Comparison of ENCODE assay signal across 9 mouse cellular contexts in the genomic region with DNA sequence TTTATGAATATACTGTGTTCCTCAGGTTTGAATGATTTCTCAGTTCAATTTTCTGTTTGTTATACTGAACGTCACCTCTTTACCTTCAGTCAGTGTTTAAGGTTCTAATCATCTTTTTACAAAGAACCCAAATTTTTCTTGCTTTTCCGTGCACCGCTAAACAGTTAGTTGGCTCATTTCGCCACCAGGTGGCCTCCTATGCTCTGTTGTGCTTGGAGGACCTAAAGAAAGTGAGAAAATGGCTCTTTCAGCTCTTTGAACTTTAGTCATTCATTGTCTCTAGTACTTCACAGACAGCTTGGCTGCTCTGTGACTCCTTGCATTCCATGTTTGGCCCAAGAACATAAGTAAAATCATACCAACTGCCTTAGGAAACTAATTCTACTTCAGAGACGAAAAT.
DNase-seq lines count a peak whose midpoint lies in the region; ATAC-seq and TF ChIP-seq lines count a peak whose summit lies in the region.
"Had no signal": no experiment of that assay in that cellular context is flagged by ENCODE, and none has a peak within 500 bp of the region (broad histone marks: within the 10 kb centered on the region; RNA-seq: fewer than 3 reads in every experiment).

No protein-coding gene starts in this region.

- 31% methylated on average over 5 of the region's 5 CpGs for WGBS in kidney, adult 2 months
- WGBS in kidney, embryonic 15.5 days, result 24% methylated on average over 5 of the region's 5 CpGs

- no peak overlapping the region for H3K4me3 ChIP-seq in kidney, adult 2 months (ENCODE audit: insufficient read depth, low read depth, low read length)
- no peak overlapping the region for H3K4me3 ChIP-seq in kidney, embryonic 15.5 days (replicated peaks)
- H3K4me3 ChIP-seq: embryonic facial prominence, embryonic 13.5 days; liver, embryonic 13.5 days had no signal

- ATAC-seq in kidney, embryonic 15.5 days (replicated peaks; ENCODE audit: low FRiP score), result no peak

- no peaks in the 10 kb centered on the region for H3K27me3 ChIP-seq in kidney, adult 2 months (replicated peaks; ENCODE audit: control insufficient read depth, insufficient read depth, low read length)
- H3K27me3 ChIP-seq in kidney, embryonic 15.5 days, result 0 out of 2 replicates have a peak, but pooled peaks cover 3% of the 10 kb centered on the region
- H3K27me3 ChIP-seq: embryonic facial prominence, embryonic 13.5 days; liver, embryonic 13.5 days had no signal

- no peak overlapping the region for H3K9ac ChIP-seq in kidney, embryonic 15.5 days
- H3K9ac ChIP-seq: embryonic facial prominence, embryonic 13.5 days; liver, embryonic 13.5 days had no signal

- H3K4me1 ChIP-seq in kidney, adult 2 months (ENCODE audit: control insufficient read depth, insufficient read depth, low read length), result no peaks in the 10 kb centered on the region
- 0 out of 2 replicates have a peak, but pooled peaks cover 2% of the 10 kb centered on the region for H3K4me1 ChIP-seq in kidney, embryonic 15.5 days
- H3K4me1 ChIP-seq: embryonic facial prominence, embryonic 13.5 days; liver, embryonic 13.5 days had no signal

- TF ChIP-seq CTCF in kidney, adult 2 months (conservative IDR thresholded peaks at IDR 0.05; ENCODE audit: insufficient read depth, insufficient read length, low read depth, low read length), result peak; percentile 57
- TF ChIP-seq CTCF in brain, embryonic 14.5 days (IDR thresholded peaks at IDR 0.05; ENCODE audit: borderline replicate concordance, extremely low read depth, insufficient read depth, insufficient read length), result peak; percentile 73; the same call in 1 of the 2 replicates

- H3K27ac ChIP-seq in kidney, adult 2 months (ENCODE audit: insufficient read depth, low read depth, low read length), result no peak overlapping the region
- no peak overlapping the region for H3K27ac ChIP-seq in kidney, embryonic 15.5 days
- H3K27ac ChIP-seq: embryonic facial prominence, embryonic 13.5 days; liver, embryonic 13.5 days had no signal

- no peaks in the 10 kb centered on the region for H3K36me3 ChIP-seq in kidney, adult 2 months (ENCODE audit: control insufficient read depth, insufficient read depth, low read length)
- no peaks in the 10 kb centered on the region for H3K36me3 ChIP-seq in kidney, embryonic 15.5 days
- H3K36me3 ChIP-seq: embryonic facial prominence, embryonic 13.5 days; liver, embryonic 13.5 days had no signal

- DNase-seq in kidney, adult 2 months, result peak; percentile 47
- peak; percentile 8 for DNase-seq in urinary bladder, postnatal 25 days (ENCODE audit: low spot score)
- DNase-seq in urinary bladder, adult 18-20 months (ENCODE audit: low spot score in 2 of 2), result no peak
- DNase-seq in brain, embryonic 14.5 days (ENCODE audit: low read depth), result peak; percentile 85
- DNase-seq in kidney, postnatal 4 days, result peak; percentile 82 to 85
- DNase-seq in frontal cortex, postnatal 36 days (ENCODE audit: low spot score in 2 of 2), result no peak
- DNase-seq: liver, embryonic 13.5 days had no signal

- H3K4me2 ChIP-seq in kidney, embryonic 15.5 days, result no peak overlapping the region
- H3K4me2 ChIP-seq: embryonic facial prominence, embryonic 13.5 days; liver, embryonic 13.5 days had no signal

- no peak for TF ChIP-seq POLR2A in kidney, adult 2 months (IDR thresholded peaks at IDR 0.05; ENCODE audit: low read depth, low read length)
- no peak for TF ChIP-seq POLR2A in brain, embryonic 14.5 days (IDR thresholded peaks at IDR 0.05; ENCODE audit: borderline replicate concordance, extremely low read depth, insufficient read depth, insufficient read length, poor library complexity, severe bottlenecking)

- H3K9me3 ChIP-seq in kidney, embryonic 15.5 days (replicated peaks), result no peaks in the 10 kb centered on the region
- H3K9me3 ChIP-seq: embryonic facial prominence, embryonic 13.5 days; liver, embryonic 13.5 days had no signal

Comparison
In these comparisons a context has a peak if more than half of its experiments do, and no peak if none do; other contexts are left out.
1. DNase-seq: peak in kidney, adult 2 months (single experiment), urinary bladder, postnatal 25 days (single experiment), brain, embryonic 14.5 days (single experiment) and kidney, postnatal 4 days (2 of 2); none in urinary bladder, adult 18-20 months (0 of 2) and frontal cortex, postnatal 36 days (0 of 2).